Mouse (Mus musculus) myocyte (in vitro differentiated cells): ENCODE data around the gene Sox6. TPM values are rescaled to one million over a fixed set of nuclear protein-coding genes. Genes with fewer than 3 reads are reported as not detected.

Experiments used
- H3K27me3 ChIP-seq: one replicate; pipeline ENCODE4 v1.6.1; 2011; ENCODE audit not compliant: control insufficient read depth, insufficient read depth, insufficient read length
- H3K36me3 ChIP-seq: one replicate; pipeline ENCODE4 v1.6.1; 2011; ENCODE audit not compliant: control insufficient read depth, insufficient read depth
- H3K4me2 ChIP-seq: one replicate; pipeline ENCODE4 v1.6.1; 2011; ENCODE audit warnings: low read depth, control low read depth
- H3K4me3 ChIP-seq: one replicate; pipeline ENCODE4 v1.5.1; 2011; ENCODE audit warnings: mild to moderate bottlenecking, control low read depth, moderate library complexity
- H3K79me2 ChIP-seq: one replicate; pipeline ENCODE4 v1.6.1; 2011; ENCODE audit not compliant: control insufficient read depth, insufficient read depth
- H3ac ChIP-seq: one replicate; pipeline ENCODE4 v1.6.1; 2011; ENCODE audit not compliant: control insufficient read depth, insufficient read length
- CEBPB ChIP-seq: IDR thresholded peaks from 2 replicates; pipeline ENCODE4 v1.6.1; 2011; ENCODE audit warnings: mild to moderate bottlenecking, moderate library complexity; ENCODE audit not compliant: poor library complexity, insufficient read depth, severe bottlenecking
- E2F4 ChIP-seq: IDR thresholded peaks from one replicate; pipeline ENCODE4 v1.6.1; 2011; ENCODE audit warnings: mild to moderate bottlenecking, control low read depth, moderate library complexity; ENCODE audit not compliant: insufficient read depth
- MAX ChIP-seq: IDR thresholded peaks from one replicate; pipeline ENCODE4 v1.6.1; 2011; ENCODE audit warnings: low read depth, mild to moderate bottlenecking, control low read depth
- MYOD1 ChIP-seq, 3 experiments: IDR thresholded peaks; one replicate each; pipeline ENCODE4 v1.6.1; 2011; ENCODE audit warnings: control low read depth in 2 of 3, low read depth in 2 of 3, mild to moderate bottlenecking in 2 of 3, moderate library complexity in 1 of 3; ENCODE audit not compliant: insufficient read length in 2 of 3, control insufficient read depth in 1 of 3
- MYOG ChIP-seq, 3 experiments: IDR thresholded peaks; one replicate each; pipeline ENCODE4 v1.6.1; 2011; ENCODE audit warnings: control low read depth in 2 of 3, low read depth in 2 of 3, mild to moderate bottlenecking in 2 of 3; ENCODE audit not compliant: insufficient read length in 2 of 3, control insufficient read depth in 1 of 3, insufficient read depth in 1 of 3
- POLR2A ChIP-seq: IDR thresholded peaks from one replicate; pipeline ENCODE4 v1.6.1; 2011; ENCODE audit warnings: low read depth, mild to moderate bottlenecking, control low read depth, moderate library complexity; ENCODE audit not compliant: insufficient read length
- POLR2AphosphoS2 ChIP-seq: IDR thresholded peaks from one replicate; pipeline ENCODE4 v1.6.1; 2011; ENCODE audit warnings: low read depth, control low read depth; ENCODE audit not compliant: insufficient read length
- REST ChIP-seq: IDR thresholded peaks from one replicate; pipeline ENCODE4 v1.6.1; 2011; ENCODE audit warnings: mild to moderate bottlenecking, control low read depth, moderate library complexity; ENCODE audit not compliant: insufficient read depth, insufficient read length
- SRF ChIP-seq: IDR thresholded peaks from one replicate; pipeline ENCODE4 v1.6.1; 2011; ENCODE audit warnings: low read depth; ENCODE audit not compliant: control insufficient read depth, insufficient read length
- TCF12 ChIP-seq: IDR thresholded peaks from one replicate; pipeline ENCODE4 v1.6.1; 2011; ENCODE audit warnings: mild to moderate bottlenecking, control low read depth; ENCODE audit not compliant: poor library complexity, insufficient read depth, severe bottlenecking
- TCF3 ChIP-seq: IDR thresholded peaks from one replicate; pipeline ENCODE4 v1.6.1; 2011; ENCODE audit warnings: low read depth, control low read depth; ENCODE audit not compliant: insufficient read length
- USF1 ChIP-seq: IDR thresholded peaks from one replicate; pipeline ENCODE4 v1.6.1; 2011; ENCODE audit warnings: low read depth, mild to moderate bottlenecking, control low read depth, moderate library complexity
- polyA plus RNA-seq: library from polyadenylated mRNA; unstranded; fragments of >200 nt; fragmentation: generic; extraction: Trizol; gene quantifications from one replicate; pipeline ENCODE4 v1.2.1, GENCODE M21; 2012; ENCODE audit warnings: missing spikeins

The Sox6 gene
- polyA plus RNA-seq, 1 experiment = 0.11 TPM

DNA sequence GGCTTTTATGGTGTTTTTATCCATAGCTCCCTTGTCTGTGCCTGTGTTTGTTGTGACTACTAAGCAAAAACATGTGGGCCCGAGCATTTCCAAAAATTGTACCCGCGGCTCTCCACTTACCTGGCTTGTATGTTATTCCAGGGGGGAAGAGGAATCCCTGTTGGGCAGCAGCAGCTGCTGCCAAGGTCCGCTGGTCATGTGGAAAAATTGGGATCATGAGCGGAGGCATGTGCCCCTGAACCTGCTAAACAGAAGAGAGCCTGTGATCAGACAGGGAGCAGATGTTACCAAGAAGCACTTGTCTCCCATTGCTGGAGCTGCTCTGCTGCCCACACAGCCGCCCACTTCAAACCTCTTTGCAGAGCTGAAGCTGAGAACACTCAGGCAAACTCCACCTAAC lies 441.2 kb downstream of the Sox6 start:
- Histone ChIP-seq H3K4me3 (no peak overlapping the region), H3K4me2 (no peak overlapping the region), H3K36me3 (no peaks in the 10 kb centered on the region), H3ac (no peak overlapping the region), H3K27me3 (no peaks in the 10 kb centered on the region), H3K79me2 (no peaks in the 10 kb centered on the region)
- no peak for TF ChIP-seq MYOG (IDR thresholded peaks at IDR 0.05; ENCODE audit: control insufficient read depth in 1 of 3, insufficient read depth in 1 of 3, insufficient read length in 2 of 3, low read depth in 2 of 3)
- TF ChIP-seq E2F4 = no peak
- TF ChIP-seq USF1 = no peak
- TF ChIP-seq POLR2A = no peak
- no peak for TF ChIP-seq CEBPB

DNA sequence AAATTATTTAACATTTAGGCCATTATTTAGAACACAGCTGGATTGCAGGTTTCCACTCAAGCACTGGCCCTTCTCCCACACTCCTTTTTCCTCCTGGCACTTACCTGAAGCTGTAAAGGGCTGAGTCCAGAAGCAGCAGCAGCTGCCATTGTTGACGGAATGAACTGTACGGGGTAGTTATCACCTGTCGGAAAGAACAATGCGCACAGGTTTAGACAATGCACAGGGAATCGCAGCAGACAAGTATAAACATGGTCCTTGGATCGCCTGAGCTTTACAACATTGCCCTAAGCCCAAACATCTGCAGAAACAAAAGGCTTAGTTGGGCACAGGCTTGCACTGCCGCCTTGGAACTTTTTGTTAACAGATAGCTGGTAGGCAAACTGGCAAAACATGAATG lies 458.1 kb downstream of the Sox6 start:
- Histone ChIP-seq H3K36me3 (no peaks in the 10 kb centered on the region), H3K27me3 (no peaks in the 10 kb centered on the region), H3ac (no peak overlapping the region), H3K4me2 (no peak overlapping the region), H3K4me3 (no peak overlapping the region), H3K79me2 (no peaks in the 10 kb centered on the region)
- TF ChIP-seq TCF12 (no peak), CEBPB (no peak), SRF (no peak), TCF3 (no peak)

DNA sequence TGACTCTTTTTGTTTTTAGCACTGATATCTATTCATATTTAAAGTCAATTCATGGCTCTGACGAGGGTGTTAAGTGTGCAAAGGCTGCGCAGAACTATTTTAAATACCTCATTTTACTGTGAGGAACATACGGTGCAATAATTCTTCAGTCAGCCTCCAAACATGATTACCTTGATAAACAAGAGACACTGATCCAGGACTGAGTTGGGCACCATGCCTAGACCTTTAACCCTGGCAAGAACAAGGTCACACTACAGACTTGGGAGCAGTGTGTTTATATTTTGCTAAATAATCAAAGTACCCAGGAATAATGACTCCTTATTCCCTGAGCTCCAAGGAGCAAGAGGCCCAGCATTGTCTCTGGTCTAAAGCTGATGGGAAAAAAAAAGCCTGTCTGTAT lies 458.8 kb downstream of the Sox6 start:
- TF ChIP-seq POLR2A = no peak

DNA sequence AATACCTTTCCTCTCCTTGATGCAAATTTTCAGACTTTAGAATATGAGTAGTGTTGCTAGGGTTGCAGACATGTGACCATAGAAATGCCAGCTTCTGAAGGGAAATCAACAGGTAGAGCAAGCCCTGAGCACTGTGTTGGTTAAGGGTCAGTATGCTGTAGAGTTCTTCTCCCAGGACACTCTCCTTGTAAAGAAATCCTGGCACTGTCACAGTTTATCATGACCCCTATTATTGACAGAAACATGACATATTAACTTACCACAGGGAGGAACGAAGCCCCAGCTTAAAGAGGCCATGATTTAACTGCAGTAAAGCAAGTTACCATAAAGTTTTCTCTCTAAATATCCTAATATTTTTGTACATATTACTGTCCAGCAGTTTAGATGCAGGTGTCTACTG lies 462.2 kb downstream of the Sox6 start:
- no peaks in the 10 kb centered on the region for H3K79me2 ChIP-seq
- no peaks in the 10 kb centered on the region for H3K36me3 ChIP-seq
- TF ChIP-seq CEBPB (no peak), POLR2A (no peak), TCF12 (no peak), POLR2AphosphoS2 (no peak), TCF3 (no peak), REST (no peak), MAX (no peak), E2F4 (no peak), MYOD1 (IDR thresholded peaks at IDR 0.05; ENCODE audit: control insufficient read depth in 1 of 3, insufficient read length in 2 of 3, low read depth in 2 of 3) (no peak), SRF (no peak), USF1 (no peak), MYOG (IDR thresholded peaks at IDR 0.05; ENCODE audit: control insufficient read depth in 1 of 3, insufficient read depth in 1 of 3, insufficient read length in 2 of 3, low read depth in 2 of 3) (no peak)
- no peak overlapping the region for H3K4me3 ChIP-seq
- H3K27me3 ChIP-seq = no peaks in the 10 kb centered on the region
- H3K4me2 ChIP-seq = no peak overlapping the region
- no peak overlapping the region for H3ac ChIP-seq

More for the DNA sequence above, 458.8 kb downstream of the Sox6 start:
- Histone ChIP-seq H3K79me2 (no peaks in the 10 kb centered on the region), H3ac (no peak overlapping the region), H3K36me3 (no peaks in the 10 kb centered on the region), H3K4me2 (no peak overlapping the region), H3K27me3 (no peaks in the 10 kb centered on the region), H3K4me3 (no peak overlapping the region)

DNA sequence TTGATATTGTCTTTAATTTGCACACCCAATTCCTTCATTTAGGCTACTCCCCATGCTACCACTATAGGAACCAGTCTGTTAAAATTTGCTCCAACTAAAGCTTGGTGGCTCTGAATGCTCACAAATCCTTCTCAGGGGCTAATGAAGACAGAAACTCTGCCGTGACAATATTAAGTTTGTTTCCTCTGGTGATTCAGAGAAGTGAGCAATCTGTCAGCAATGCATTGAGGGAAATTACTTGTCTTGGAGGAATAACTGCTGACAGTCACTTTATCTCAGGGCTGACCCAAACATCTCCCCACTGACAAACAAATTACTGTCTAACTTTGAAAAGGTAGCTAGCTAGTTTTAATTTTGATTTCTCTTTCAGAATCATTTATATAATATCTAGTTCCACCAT lies 463.8 kb downstream of the Sox6 start:
- no peaks in the 10 kb centered on the region for H3K79me2 ChIP-seq
- H3K27me3 ChIP-seq = no peaks in the 10 kb centered on the region
- no peak overlapping the region for H3ac ChIP-seq
- no peak overlapping the region for H3K4me2 ChIP-seq
- TF ChIP-seq TCF12 (no peak), MAX (no peak), TCF3 (no peak), MYOG (IDR thresholded peaks at IDR 0.05; ENCODE audit: control insufficient read depth in 1 of 3, insufficient read depth in 1 of 3, insufficient read length in 2 of 3, low read depth in 2 of 3) (no peak), SRF (no peak), E2F4 (no peak), USF1 (no peak), POLR2AphosphoS2 (no peak), MYOD1 (IDR thresholded peaks at IDR 0.05; ENCODE audit: control insufficient read depth in 1 of 3, insufficient read length in 2 of 3, low read depth in 2 of 3) (no peak), CEBPB (no peak), REST (no peak), POLR2A (no peak)
- no peak overlapping the region for H3K4me3 ChIP-seq
- no peaks in the 10 kb centered on the region for H3K36me3 ChIP-seq

DNA sequence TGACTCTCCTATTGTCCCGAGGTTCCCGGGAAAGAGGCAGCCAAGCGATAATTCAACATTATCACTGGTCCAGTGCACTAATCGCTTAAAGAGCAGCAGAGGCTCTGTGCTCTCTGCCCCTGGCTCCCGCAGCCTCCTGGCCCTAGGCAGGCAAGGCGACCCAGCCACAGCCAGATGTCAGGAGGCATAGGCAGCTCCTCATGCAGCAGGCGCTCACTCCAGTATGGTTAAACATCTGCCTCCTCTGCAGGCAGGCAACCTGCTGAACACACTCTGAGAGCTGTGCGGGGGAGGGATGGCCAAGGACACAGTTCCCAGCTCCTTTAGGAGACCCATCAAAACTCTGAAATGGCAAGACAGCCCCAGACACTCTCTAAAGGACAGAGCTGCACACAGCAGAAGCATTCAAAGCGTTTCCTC lies 469.8 kb downstream of the Sox6 start:
- H3K79me2 ChIP-seq = no peaks in the 10 kb centered on the region
- no peak overlapping the region for H3ac ChIP-seq
- TF ChIP-seq TCF12 = no peak
- TF ChIP-seq POLR2AphosphoS2 = no peak
- TF ChIP-seq USF1 = no peak
- TF ChIP-seq SRF = no peak
- no peak for TF ChIP-seq REST
- TF ChIP-seq CEBPB = no peak
- TF ChIP-seq MYOD1 (IDR thresholded peaks at IDR 0.05; ENCODE audit: control insufficient read depth in 1 of 3, insufficient read length in 2 of 3, low read depth in 2 of 3) = no peak
- TF ChIP-seq E2F4 = no peak
- TF ChIP-seq TCF3 = no peak
- no peak for TF ChIP-seq MYOG (IDR thresholded peaks at IDR 0.05; ENCODE audit: control insufficient read depth in 1 of 3, insufficient read depth in 1 of 3, insufficient read length in 2 of 3, low read depth in 2 of 3)
- TF ChIP-seq POLR2A = no peak
- no peak for TF ChIP-seq MAX
- no peak overlapping the region for H3K4me3 ChIP-seq
- H3K36me3 ChIP-seq = no peaks in the 10 kb centered on the region
- no peaks in the 10 kb centered on the region for H3K27me3 ChIP-seq
- H3K4me2 ChIP-seq = no peak overlapping the region
